8 mouse cellular contexts compared by ENCODE assay signal in genomic region chr1:77514325-77514962, GRCm38 (mm10). TPM values are rescaled to one million over a fixed set of nuclear protein-coding genes. Genes with fewer than 3 reads are reported as not detected.
A peak's percentile ranks its signal among the peaks of the same experiment; 100 is the strongest.
DNase-seq lines count a peak whose midpoint lies in the region; ATAC-seq and TF ChIP-seq lines count a peak whose summit lies in the region.

No protein-coding gene starts in this region.

- peak overlapping the region; percentile 88 for H3K27ac ChIP-seq in embryonic facial prominence, embryonic 12.5 days
- peak overlapping the region; percentile 82 for H3K27ac ChIP-seq in heart, embryonic 10.5 days
- H3K27ac ChIP-seq in liver, postnatal 0 days (ENCODE audit: low read depth): no peak overlapping the region
- peak overlapping the region; percentile 66 for H3K27ac ChIP-seq in neural tube, embryonic 12.5 days

- H3K4me2 ChIP-seq in embryonic facial prominence, embryonic 12.5 days (replicated peaks): peak overlapping the region; percentile 81
- H3K4me2 ChIP-seq in liver, postnatal 0 days (ENCODE audit: low read depth, low read length): peak overlapping the region; percentile 90
- peak overlapping the region; percentile 92 for H3K4me2 ChIP-seq in neural tube, embryonic 12.5 days (replicated peaks)

- peak; percentile 31 for DNase-seq in ovary, postnatal 10 days (ENCODE audit: low spot score)
- no peak for DNase-seq in ovary, adult 18-20 months (ENCODE audit: low spot score)
- peak; percentile 79 for DNase-seq in heart, embryonic 10.5 days (ENCODE audit: low spot score)
- DNase-seq in kidney, adult 9 months: peak; percentile 56
- peak; percentile 40 for DNase-seq in liver, postnatal 0 days
- DNase-seq in MN1 (ENCODE audit: low spot score): no peak

- peak overlapping the region; percentile 82 for H3K9ac ChIP-seq in embryonic facial prominence, embryonic 12.5 days
- peak overlapping the region; percentile 8; the same call in 1 of the 2 replicates for H3K9ac ChIP-seq in liver, postnatal 0 days (replicated peaks)
- H3K9ac ChIP-seq in neural tube, embryonic 12.5 days: peak overlapping the region; percentile 62

- TF ChIP-seq CTCF in liver, postnatal 0 days (IDR thresholded peaks at IDR 0.05; ENCODE audit: low read depth): no peak

- no peaks in the 10 kb centered on the region for H3K27me3 ChIP-seq in embryonic facial prominence, embryonic 12.5 days
- peaks cover 17% of the 10 kb centered on the region for H3K27me3 ChIP-seq in heart, embryonic 10.5 days (ENCODE audit: insufficient read depth, poor library complexity, severe bottlenecking)
- H3K27me3 ChIP-seq in liver, postnatal 0 days (ENCODE audit: insufficient read depth, low read length): peaks cover 43% of the 10 kb centered on the region
- no peaks in the 10 kb centered on the region for H3K27me3 ChIP-seq in neural tube, embryonic 12.5 days (replicated peaks)

- no peaks in the 10 kb centered on the region for H3K9me3 ChIP-seq in embryonic facial prominence, embryonic 12.5 days
- no peaks in the 10 kb centered on the region for H3K9me3 ChIP-seq in heart, embryonic 10.5 days
- no peaks in the 10 kb centered on the region for H3K9me3 ChIP-seq in liver, postnatal 0 days (ENCODE audit: low read length)
- H3K9me3 ChIP-seq in neural tube, embryonic 12.5 days: no peaks in the 10 kb centered on the region

- H3K4me1 ChIP-seq in embryonic facial prominence, embryonic 12.5 days: peaks cover 15% of the 10 kb centered on the region
- H3K4me1 ChIP-seq in heart, embryonic 10.5 days: peaks cover 27% of the 10 kb centered on the region; the same call in 1 of the 2 replicates
- peaks cover 16% of the 10 kb centered on the region for H3K4me1 ChIP-seq in liver, postnatal 0 days (ENCODE audit: insufficient read depth)
- peaks cover 37% of the 10 kb centered on the region for H3K4me1 ChIP-seq in neural tube, embryonic 12.5 days

- 0 out of 2 replicates have a peak, but pooled peaks cover 5% of the 10 kb centered on the region for H3K36me3 ChIP-seq in embryonic facial prominence, embryonic 12.5 days
- H3K36me3 ChIP-seq in heart, embryonic 10.5 days: 0 out of 2 replicates have a peak, but pooled peaks cover 5% of the 10 kb centered on the region
- no peaks in the 10 kb centered on the region for H3K36me3 ChIP-seq in liver, postnatal 0 days (replicated peaks; ENCODE audit: insufficient read depth, low read length)
- no peaks in the 10 kb centered on the region for H3K36me3 ChIP-seq in neural tube, embryonic 12.5 days

- under 1% methylated on average over 45 of the region's 45 CpGs for WGBS in embryonic facial prominence, embryonic 12.5 days
- WGBS in heart, embryonic 10.5 days: under 1% methylated on average over 45 of the region's 45 CpGs
- WGBS in liver, postnatal 0 days (ENCODE audit: insufficient replicate concordance): under 1% methylated on average over 45 of the region's 45 CpGs
- under 1% methylated on average over 45 of the region's 45 CpGs for WGBS in neural tube, embryonic 12.5 days

- no peak for TF ChIP-seq EP300 in liver, postnatal 0 days (IDR thresholded peaks at IDR 0.05; ENCODE audit: low read depth)

- peak; percentile 31; the same call in 1 of the 2 replicates for ATAC-seq in embryonic facial prominence, embryonic 12.5 days (ENCODE audit: insufficient number of reproducible peaks, insufficient read depth, low FRiP score, low TSS enrichment)
- ATAC-seq in liver, postnatal 0 days: peak; percentile 6; the same call in 1 of the 2 replicates
- peak; percentile 26 for ATAC-seq in neural tube, embryonic 12.5 days (ENCODE audit: low FRiP score, low read depth)

- H3K4me3 ChIP-seq in embryonic facial prominence, embryonic 12.5 days: peak overlapping the region; percentile 75
- peak overlapping the region; percentile 72 for H3K4me3 ChIP-seq in heart, embryonic 10.5 days
- peak overlapping the region; percentile 58 for H3K4me3 ChIP-seq in liver, postnatal 0 days (ENCODE audit: low read depth, low read length)
- H3K4me3 ChIP-seq in neural tube, embryonic 12.5 days: peak overlapping the region; percentile 60

RNA-seq across cellular contexts. Expression of gene Epha4, which starts 0.4 kb away (rescaled TPM):
- polyA plus RNA-seq in embryonic facial prominence, embryonic 12.5 days (2016; fragmentation: Nextera tagmentation; extraction: Ambion mirVana): 60.1 and 63.6 TPM in 2 replicates
- 6.1 and 11.5 TPM in 2 replicates for polyA plus RNA-seq in heart, embryonic 10.5 days (2016; fragmentation: Nextera tagmentation; extraction: Ambion mirVana)
- 0.34 and 0.51 TPM in 2 replicates for polyA plus RNA-seq in liver, postnatal 0 days (2015; fragmentation: Nextera tagmentation; extraction: Ambion mirVana)
- polyA plus RNA-seq in neural tube, embryonic 12.5 days (2016; fragmentation: Nextera tagmentation; extraction: Ambion mirVana): 27.9 and 31.6 TPM in 2 replicates

Comparison
In these comparisons a context has a peak if more than half of its experiments do, and no peak if none do; other contexts are left out.
1. DNase-seq: peak in ovary, postnatal 10 days (single experiment), heart, embryonic 10.5 days (single experiment), kidney, adult 9 months (single experiment) and liver, postnatal 0 days (single experiment); none in ovary, adult 18-20 months (single experiment) and MN1 (single experiment).
2. H3K9ac ChIP-seq: peak in every context shown above with its lines; median percentile 82 in embryonic facial prominence, embryonic 12.5 days; 62 in neural tube, embryonic 12.5 days; 8 in liver, postnatal 0 days.
3. Peak in every context shown above with its lines, with median percentiles within 50 percentile points of each other: ATAC-seq, H3K4me2 ChIP-seq and H3K4me3 ChIP-seq.